Mouse (Mus musculus) regulatory T cell (primary cell): Measurements from ENCODE around the gene Itga2.

Source experiments
- in situ Hi-C: fragments of 300-600 bp; cut with MboI, MseI; formaldehyde crosslinking; loops from one replicate; pipeline ENCODE4 v1.15.1; 2025; ENCODE audit warnings: high pct_unique_total_duplicates

Itga2 gene

DNA sequence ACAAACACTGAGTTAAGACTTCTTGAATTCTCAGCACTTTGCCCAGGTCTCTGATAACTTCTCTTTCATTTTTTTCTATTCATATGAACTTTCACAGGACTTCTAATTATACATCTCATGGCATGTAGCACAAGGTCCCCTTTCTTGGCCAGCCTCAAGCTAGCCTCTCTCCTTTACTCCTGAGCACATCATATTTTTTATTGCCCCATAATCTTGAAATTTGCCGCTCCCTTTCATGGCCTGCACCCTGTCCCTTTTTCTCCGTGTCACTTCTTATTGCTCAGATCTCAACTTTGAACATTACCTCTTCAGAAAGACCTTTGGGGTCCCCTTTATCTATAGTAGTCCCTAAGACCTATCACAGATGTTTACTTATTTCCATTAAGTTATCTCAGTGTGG, 109.0 kb downstream of the Itga2 start:
- in situ Hi-C loops: no loop called here

DNA sequence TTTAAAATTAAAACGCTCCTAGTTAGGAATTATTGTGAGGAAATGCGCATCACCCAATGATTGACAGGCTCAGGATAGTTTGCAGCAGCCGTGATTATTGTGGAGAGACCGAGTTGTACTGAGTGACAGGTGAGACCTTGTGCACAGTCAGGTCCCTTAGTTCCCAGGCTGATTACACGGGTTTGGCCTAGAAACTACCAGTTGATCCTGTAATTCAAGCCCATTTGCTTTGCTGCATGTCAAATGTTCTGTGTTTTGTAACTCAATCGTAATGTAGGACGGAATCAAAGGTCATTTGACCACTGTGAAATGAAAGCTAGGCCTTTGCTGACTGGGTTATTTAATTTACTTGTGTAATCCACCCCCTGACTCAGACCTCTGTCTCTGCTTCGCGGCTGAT, 113.4 kb downstream of the Itga2 start:
- in situ Hi-C loops: no loop called here

DNA sequence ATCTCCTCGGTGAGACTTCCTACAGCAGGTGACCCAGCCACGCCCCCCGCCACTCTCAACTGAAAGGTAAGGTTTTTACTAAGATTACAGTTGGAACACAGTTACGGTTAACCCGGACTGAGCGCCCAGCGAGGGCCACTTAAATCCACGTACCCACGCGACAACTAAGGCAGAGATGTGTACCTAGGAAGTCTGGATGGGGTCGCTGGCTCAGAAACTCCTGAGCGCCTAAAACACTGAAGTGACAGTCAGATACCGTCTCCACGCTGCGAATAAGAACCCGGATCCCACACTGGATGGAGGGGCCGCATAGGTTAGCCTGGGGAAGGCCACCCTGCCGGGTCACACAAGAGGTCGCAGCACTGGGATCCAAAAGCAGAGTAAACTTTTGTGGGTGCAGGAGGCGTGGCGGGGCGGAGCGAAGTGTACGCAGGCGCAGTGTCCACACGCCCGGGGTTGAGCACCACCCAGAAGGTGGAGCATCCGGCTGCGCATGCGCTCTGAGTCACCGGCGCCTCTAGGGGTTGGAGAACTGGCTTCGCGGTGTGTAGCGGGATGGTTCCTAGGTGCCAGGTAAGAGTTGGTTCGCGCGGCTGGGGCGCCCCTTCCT, 114.0 kb downstream of the Itga2 start, which contains the start of gene Mocs2:
Gene Mocs2 (plus strand): TSS at position 486 of the 610 bp plus-strand sequence.
- in situ Hi-C loops: no loop called here

DNA sequence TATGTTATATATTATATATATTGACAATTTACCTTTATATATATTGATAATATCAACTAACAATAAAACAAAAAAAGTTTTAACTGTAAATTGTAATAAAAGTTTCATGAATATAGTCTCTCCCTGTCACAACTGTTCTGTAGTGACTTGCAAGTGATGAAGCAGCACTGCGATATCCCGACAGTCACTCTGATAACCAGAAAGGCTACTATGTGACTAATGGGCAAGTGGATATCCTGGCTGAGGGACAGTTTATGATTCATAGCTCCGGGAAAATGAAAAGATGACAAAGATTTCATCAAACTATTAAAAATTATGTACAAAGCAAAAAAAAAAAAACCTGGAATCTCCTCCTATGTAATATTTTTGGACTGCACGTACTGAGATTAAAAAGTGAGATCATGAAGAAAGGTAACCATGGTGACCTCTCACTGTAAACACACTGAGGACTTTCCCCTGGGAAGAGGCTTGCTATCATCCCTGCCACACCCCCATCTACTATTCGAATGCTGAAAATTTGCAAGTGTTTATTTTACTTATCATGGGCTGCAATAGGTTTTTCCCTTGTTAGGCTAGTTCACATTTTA, 122.2 kb downstream of the Itga2 start:
- in situ Hi-C loops: loop anchor here (5.0 kb wide), 1 partner anchor 727 kb away; no protein-coding TSS in a partner anchor

DNA sequence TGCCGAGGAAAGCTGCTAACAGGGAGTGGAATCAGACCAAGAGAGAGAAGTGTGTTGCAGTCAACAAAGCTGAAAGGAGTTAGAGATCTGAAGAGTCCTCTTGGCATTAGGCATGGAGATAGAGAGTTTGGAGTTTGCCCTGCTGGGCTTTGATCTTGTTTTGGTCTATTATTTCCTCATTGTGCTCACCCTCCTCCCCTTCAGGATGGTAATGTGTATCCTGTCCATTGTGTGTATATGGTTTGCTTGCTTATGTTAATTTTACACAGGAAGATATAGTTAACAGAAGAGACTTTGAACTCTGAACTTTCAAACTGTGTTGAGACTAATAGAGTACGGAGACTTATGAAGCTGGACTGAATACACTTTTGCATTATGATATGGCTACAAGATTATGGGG, 128.9 kb downstream of the Itga2 start:
- in situ Hi-C loops: no loop called here

DNA sequence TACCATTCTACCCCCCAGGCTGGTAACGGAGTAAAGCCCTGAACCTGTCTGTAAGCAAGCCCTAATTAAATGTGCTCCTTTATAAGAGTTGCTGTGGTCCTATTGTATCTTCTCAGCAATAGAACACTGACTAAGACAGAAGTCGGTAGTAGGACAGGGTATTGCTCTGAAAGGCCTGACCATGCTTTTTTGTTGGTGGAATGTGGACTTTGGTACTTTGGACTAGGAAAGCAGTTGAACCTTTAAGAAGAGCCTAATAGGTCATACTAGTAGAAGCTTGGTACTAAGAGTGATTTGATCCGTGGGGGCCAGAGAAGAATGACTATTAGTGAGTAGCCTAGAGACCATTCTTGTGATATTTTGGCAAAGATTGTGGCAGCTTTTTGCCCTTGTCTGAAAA, 130.0 kb downstream of the Itga2 start:
- in situ Hi-C loops: no loop called here

DNA sequence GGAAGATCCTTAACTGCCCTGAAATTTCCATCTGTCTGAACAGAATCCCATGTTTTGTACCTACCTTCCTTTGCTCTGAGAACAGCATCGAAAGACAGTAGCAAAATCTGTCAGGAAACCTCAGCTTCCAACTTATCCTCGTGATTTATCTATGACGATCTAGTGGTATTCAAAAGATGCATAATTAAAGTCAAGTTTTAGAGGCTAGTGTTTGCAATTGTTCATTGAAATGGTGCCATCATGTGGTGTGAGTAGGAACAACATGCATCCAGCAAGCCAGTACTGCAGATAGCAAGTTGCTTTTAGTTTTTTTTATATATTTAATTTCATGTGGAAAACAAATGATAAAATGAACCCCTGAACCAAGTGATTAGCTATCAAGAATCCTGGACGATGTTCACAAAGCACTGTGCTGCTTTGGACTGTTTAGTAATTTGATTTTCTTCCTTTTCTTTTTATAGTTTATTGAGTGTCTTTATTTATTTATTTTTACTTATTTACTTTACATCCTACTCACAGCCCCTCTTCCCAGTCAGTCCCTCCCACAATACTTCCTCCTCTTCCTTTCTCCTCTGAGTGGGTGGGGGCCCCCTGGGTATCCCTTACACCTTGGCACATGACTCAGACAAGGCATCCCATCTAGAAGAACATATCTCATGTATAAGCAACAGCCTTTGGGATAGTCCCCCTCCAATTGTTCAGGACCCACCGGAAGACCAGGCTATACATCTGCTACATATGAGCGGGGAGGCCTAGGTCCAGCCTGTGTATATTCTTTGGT, 138.5 kb downstream of the Itga2 start:
- in situ Hi-C loops: loop anchor here (5.0 kb wide), 1 partner anchor 916 kb away; no protein-coding TSS in a partner anchor

DNA sequence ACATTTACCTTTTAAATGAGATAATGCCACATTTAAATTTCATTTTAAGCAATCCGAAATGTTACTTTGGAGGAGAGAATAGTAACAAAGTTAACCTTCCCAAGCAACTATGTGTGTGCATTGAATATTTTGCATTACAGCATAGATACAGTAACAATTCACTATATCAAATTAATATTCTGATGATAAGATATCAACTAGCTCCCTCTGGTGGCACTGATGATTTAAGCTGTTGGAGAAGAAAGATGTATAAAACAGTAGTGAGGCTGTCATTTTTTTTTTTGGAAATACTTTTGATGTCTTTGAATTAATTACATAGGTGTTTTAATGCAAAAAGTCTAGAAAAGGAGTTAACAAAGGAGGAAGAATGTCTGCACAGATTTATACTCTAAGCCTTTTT, 140.4 kb downstream of the Itga2 start:
- in situ Hi-C loops: loop anchor here (5.0 kb wide), 1 partner anchor 914 kb away; no protein-coding TSS in a partner anchor
